Mouse (Mus musculus): ENCODE measurements at regions not wholly inside any gene's neighbourhood (a gene's known extent, or its start where the extent isn't known, plus 50 kb on each side); places are given as distances from the start of the nearest gene placed in this dataset.

- H3K27me3 ChIP-seq (replicated peaks; ENCODE audit: control insufficient read depth, insufficient read depth, low read length): no peaks in the 10 kb centered on the region
- no peak for ATAC-seq (ENCODE audit: low read depth)
- no peak overlapping the region for H3K27ac ChIP-seq (replicated peaks; ENCODE audit: low read depth, low read length)
- 75% methylated on average over 3 of the region's 3 CpGs for WGBS
- H3K4me1 ChIP-seq (ENCODE audit: control insufficient read depth, insufficient read depth, low read length): no peaks in the 10 kb centered on the region
- no peak for DNase-seq (ENCODE audit: low spot score)
- no peak overlapping the region for H3K4me2 ChIP-seq (ENCODE audit: low read depth, low read length)
- H3K9ac ChIP-seq (ENCODE audit: low read depth, low read length): no peak overlapping the region
- H3K4me3 ChIP-seq (ENCODE audit: low read depth, low read length): no peak overlapping the region
- no peaks in the 10 kb centered on the region for H3K36me3 ChIP-seq (ENCODE audit: control insufficient read depth, insufficient read depth, low read length)
- H3K9me3 ChIP-seq (ENCODE audit: control insufficient read depth, low read length): no peaks in the 10 kb centered on the region
Measured at GRCm38 (mm10) chr5:133675636-133676035, 423.9 kb upstream of the Castor2 start.

- DNase-seq (ENCODE audit: low spot score): peak; percentile 35
- 31% methylated on average over 6 of the region's 6 CpGs for WGBS
- H3K36me3 ChIP-seq (ENCODE audit: control insufficient read depth, insufficient read depth, low read length): no peaks in the 10 kb centered on the region
- H3K4me1 ChIP-seq (ENCODE audit: control insufficient read depth, insufficient read depth, low read length): no peaks in the 10 kb centered on the region; the same call in 1 of the 2 replicates
- H3K27me3 ChIP-seq (replicated peaks; ENCODE audit: control insufficient read depth, insufficient read depth, low read length): no peaks in the 10 kb centered on the region
- H3K9me3 ChIP-seq (ENCODE audit: control insufficient read depth, low read length): no peaks in the 10 kb centered on the region
- H3K4me2 ChIP-seq (ENCODE audit: low read depth, low read length): no peak overlapping the region
- H3K27ac ChIP-seq (replicated peaks; ENCODE audit: low read depth, low read length): no peak overlapping the region
- no peak overlapping the region for H3K9ac ChIP-seq (ENCODE audit: low read depth, low read length)
- ATAC-seq (ENCODE audit: low read depth): no peak
- H3K4me3 ChIP-seq (ENCODE audit: low read depth, low read length): no peak overlapping the region
Measured at GRCm38 (mm10) chr5:133666473-133666872, 433.0 kb upstream of the Castor2 start.

- H3K9ac ChIP-seq (ENCODE audit: low read depth, low read length): no peak overlapping the region
- ATAC-seq (ENCODE audit: low read depth) (no peak), DNase-seq (ENCODE audit: low spot score) (no peak)
- H3K36me3 ChIP-seq (ENCODE audit: control insufficient read depth, insufficient read depth, low read length): no peaks in the 10 kb centered on the region
- H3K4me2 ChIP-seq (ENCODE audit: low read depth, low read length): no peak overlapping the region
- no peaks in the 10 kb centered on the region for H3K27me3 ChIP-seq (replicated peaks; ENCODE audit: control insufficient read depth, insufficient read depth, low read length)
- no peaks in the 10 kb centered on the region for H3K9me3 ChIP-seq (ENCODE audit: control insufficient read depth, low read length)
- no peak overlapping the region for H3K4me3 ChIP-seq (ENCODE audit: low read depth, low read length)
- 82% methylated on average over 7 of the region's 7 CpGs for WGBS
- no peak overlapping the region for H3K27ac ChIP-seq (replicated peaks; ENCODE audit: low read depth, low read length)
- no peaks in the 10 kb centered on the region; the same call in 1 of the 2 replicates for H3K4me1 ChIP-seq (ENCODE audit: control insufficient read depth, insufficient read depth, low read length)
Measured at GRCm38 (mm10) chr5:133662474-133663256, 436.8 kb upstream of the Castor2 start.

- Histone ChIP-seq H3K27me3 (replicated peaks; ENCODE audit: control insufficient read depth, insufficient read depth, low read length) (no peaks in the 10 kb centered on the region), H3K4me2 (ENCODE audit: low read depth, low read length) (no peak overlapping the region), H3K36me3 (ENCODE audit: control insufficient read depth, insufficient read depth, low read length) (no peaks in the 10 kb centered on the region), H3K9ac (ENCODE audit: low read depth, low read length) (no peak overlapping the region), H3K9me3 (ENCODE audit: control insufficient read depth, low read length) (no peaks in the 10 kb centered on the region), H3K4me1 (ENCODE audit: control insufficient read depth, insufficient read depth, low read length) (no peaks in the 10 kb centered on the region), H3K27ac (replicated peaks; ENCODE audit: low read depth, low read length) (no peak overlapping the region), H3K4me3 (ENCODE audit: low read depth, low read length) (no peak overlapping the region)
- WGBS: 83% methylated on average over 11 of the region's 11 CpGs
- no peak for DNase-seq (ENCODE audit: low spot score)
- no peak for ATAC-seq (ENCODE audit: low read depth)
Measured at GRCm38 (mm10) chr5:133660351-133660750, 439.2 kb upstream of the Castor2 start.

- DNase-seq (ENCODE audit: low spot score): no peak
- Histone ChIP-seq H3K27me3 (replicated peaks; ENCODE audit: control insufficient read depth, insufficient read depth, low read length) (no peaks in the 10 kb centered on the region), H3K9me3 (ENCODE audit: control insufficient read depth, low read length) (no peaks in the 10 kb centered on the region), H3K9ac (ENCODE audit: low read depth, low read length) (no peak overlapping the region), H3K4me2 (ENCODE audit: low read depth, low read length) (no peak overlapping the region), H3K4me1 (ENCODE audit: control insufficient read depth, insufficient read depth, low read length) (no peaks in the 10 kb centered on the region), H3K27ac (replicated peaks; ENCODE audit: low read depth, low read length) (no peak overlapping the region), H3K4me3 (ENCODE audit: low read depth, low read length) (no peak overlapping the region), H3K36me3 (ENCODE audit: control insufficient read depth, insufficient read depth, low read length) (no peaks in the 10 kb centered on the region)
- 88% methylated on average over 8 of the region's 8 CpGs for WGBS
- ATAC-seq (ENCODE audit: low read depth): no peak
Measured at GRCm38 (mm10) chr5:133656837-133657236, 442.7 kb upstream of the Castor2 start.

- H3K27ac ChIP-seq (replicated peaks; ENCODE audit: low read depth, low read length): no peak overlapping the region
- WGBS: 88% methylated on average over 1 of the region's 1 CpGs
- H3K9me3 ChIP-seq (ENCODE audit: control insufficient read depth, low read length): no peaks in the 10 kb centered on the region
- H3K4me3 ChIP-seq (ENCODE audit: low read depth, low read length): no peak overlapping the region
- H3K4me1 ChIP-seq (ENCODE audit: control insufficient read depth, insufficient read depth, low read length): no peaks in the 10 kb centered on the region
- DNase-seq (ENCODE audit: low spot score) (no peak), ATAC-seq (ENCODE audit: low read depth) (no peak)
- no peaks in the 10 kb centered on the region for H3K36me3 ChIP-seq (ENCODE audit: control insufficient read depth, insufficient read depth, low read length)
- H3K4me2 ChIP-seq (ENCODE audit: low read depth, low read length): no peak overlapping the region
- H3K27me3 ChIP-seq (replicated peaks; ENCODE audit: control insufficient read depth, insufficient read depth, low read length): no peaks in the 10 kb centered on the region
- H3K9ac ChIP-seq (ENCODE audit: low read depth, low read length): no peak overlapping the region
Measured at GRCm38 (mm10) chr5:133653431-133653830, 446.1 kb upstream of the Castor2 start.

GRCm38 (mm10) chr5:133650246-133650645, 449.3 kb upstream of the Castor2 start:
- Histone ChIP-seq H3K4me2 (ENCODE audit: low read depth, low read length) (no peak overlapping the region), H3K27me3 (replicated peaks; ENCODE audit: control insufficient read depth, insufficient read depth, low read length) (no peaks in the 10 kb centered on the region), H3K36me3 (ENCODE audit: control insufficient read depth, insufficient read depth, low read length) (no peaks in the 10 kb centered on the region), H3K9me3 (ENCODE audit: control insufficient read depth, low read length) (0 out of 2 replicates have a peak, but pooled peaks cover 6% of the 10 kb centered on the region), H3K4me3 (ENCODE audit: low read depth, low read length) (no peak overlapping the region), H3K9ac (ENCODE audit: low read depth, low read length) (no peak overlapping the region), H3K4me1 (ENCODE audit: control insufficient read depth, insufficient read depth, low read length) (no peaks in the 10 kb centered on the region), H3K27ac (replicated peaks; ENCODE audit: low read depth, low read length) (no peak overlapping the region)
- DNase-seq (ENCODE audit: low spot score) (no peak), ATAC-seq (ENCODE audit: low read depth) (no peak)
- 84% methylated on average over 3 of the region's 3 CpGs for WGBS

- no peak overlapping the region for H3K4me3 ChIP-seq (ENCODE audit: low read depth, low read length)
- H3K4me1 ChIP-seq (ENCODE audit: control insufficient read depth, insufficient read depth, low read length): no peaks in the 10 kb centered on the region
- H3K4me2 ChIP-seq (ENCODE audit: low read depth, low read length): no peak overlapping the region
- H3K9ac ChIP-seq (ENCODE audit: low read depth, low read length): no peak overlapping the region
- H3K27ac ChIP-seq (replicated peaks; ENCODE audit: low read depth, low read length): no peak overlapping the region
- no peak for DNase-seq (ENCODE audit: low spot score)
- H3K9me3 ChIP-seq (ENCODE audit: control insufficient read depth, low read length): 0 out of 2 replicates have a peak, but pooled peaks cover 6% of the 10 kb centered on the region
- ATAC-seq (ENCODE audit: low read depth): no peak
- H3K27me3 ChIP-seq (replicated peaks; ENCODE audit: control insufficient read depth, insufficient read depth, low read length): no peaks in the 10 kb centered on the region
- 71% methylated on average over 3 of the region's 3 CpGs for WGBS
- H3K36me3 ChIP-seq (ENCODE audit: control insufficient read depth, insufficient read depth, low read length): no peaks in the 10 kb centered on the region
Measured at GRCm38 (mm10) chr5:133645696-133646195, 453.8 kb upstream of the Castor2 start.

- Histone ChIP-seq H3K27me3 (replicated peaks; ENCODE audit: control insufficient read depth, insufficient read depth, low read length) (no peaks in the 10 kb centered on the region), H3K4me2 (ENCODE audit: low read depth, low read length) (no peak overlapping the region), H3K4me1 (ENCODE audit: control insufficient read depth, insufficient read depth, low read length) (no peaks in the 10 kb centered on the region), H3K36me3 (ENCODE audit: control insufficient read depth, insufficient read depth, low read length) (no peaks in the 10 kb centered on the region), H3K9ac (ENCODE audit: low read depth, low read length) (no peak overlapping the region), H3K27ac (replicated peaks; ENCODE audit: low read depth, low read length) (no peak overlapping the region), H3K9me3 (ENCODE audit: control insufficient read depth, low read length) (0 out of 2 replicates have a peak, but pooled peaks cover 6% of the 10 kb centered on the region), H3K4me3 (ENCODE audit: low read depth, low read length) (no peak overlapping the region)
- DNase-seq (ENCODE audit: low spot score) (no peak), ATAC-seq (ENCODE audit: low read depth) (no peak)
- 60% methylated on average over 2 of the region's 2 CpGs for WGBS
Measured at GRCm38 (mm10) chr5:133643326-133643725, 456.2 kb upstream of the Castor2 start.
